Mouse (Mus musculus) CH12.LX (cell line): ENCODE measurements around the gene Ggact.

Experiments used
- CTCF ChIP-seq, 2 experiments: IDR thresholded peaks in 1 of 2; conservative IDR thresholded peaks in 1 of 2; 2 replicates each; pipeline ENCODE4 v1.5.1; 2011 to 2012; ENCODE audit warnings: low read depth in 2 of 2, low read length in 2 of 2, improper control_type of control experiment in 1 of 2, inconsistent platforms in 1 of 2, mild to moderate bottlenecking in 1 of 2, moderate library complexity in 1 of 2
- EP300 ChIP-seq: IDR thresholded peaks from 2 replicates; pipeline ENCODE4 v1.6.1; 2011; ENCODE audit warnings: low read length, improper control_type of control experiment
- GABPA ChIP-seq: IDR thresholded peaks from 2 replicates; pipeline ENCODE4 v1.6.1; 2012; ENCODE audit warnings: low read depth, low read length, improper control_type of control experiment, inconsistent platforms; ENCODE audit not compliant: insufficient replicate concordance
- HCFC1 ChIP-seq: IDR thresholded peaks from 2 replicates; pipeline ENCODE4 v1.6.1; 2012; ENCODE audit warnings: low read depth, mild to moderate bottlenecking, inconsistent platforms, low read length, improper control_type of control experiment
- JUN ChIP-seq: IDR thresholded peaks from 2 replicates; pipeline ENCODE4 v1.6.1; 2011; ENCODE audit warnings: low read depth, mild to moderate bottlenecking, low read length, improper control_type of control experiment, moderate library complexity; ENCODE audit not compliant: insufficient read depth
- MAX ChIP-seq: IDR thresholded peaks from 2 replicates; pipeline ENCODE4 v1.6.1; 2011; ENCODE audit warnings: low read length, improper control_type of control experiment
- MAZ ChIP-seq: IDR thresholded peaks from 2 replicates; pipeline ENCODE4 v1.6.1; 2012; ENCODE audit warnings: low read depth, mild to moderate bottlenecking, inconsistent platforms, low read length, improper control_type of control experiment, moderate library complexity
- NELFE ChIP-seq: IDR thresholded peaks from 2 replicates; pipeline ENCODE4 v1.6.1; 2011; ENCODE audit warnings: low read depth, low read length, improper control_type of control experiment
- PAX5 ChIP-seq: IDR thresholded peaks from 2 replicates; pipeline ENCODE4 v1.6.1; 2012; ENCODE audit warnings: low read length, inconsistent platforms, mixed read lengths
- POLR2A ChIP-seq: IDR thresholded peaks from 2 replicates; pipeline ENCODE4 v1.6.1; 2011; ENCODE audit warnings: low read depth, mild to moderate bottlenecking, improper control_type of control experiment, low read length
- SIN3A ChIP-seq: IDR thresholded peaks from 2 replicates; pipeline ENCODE4 v1.6.1; 2012; ENCODE audit warnings: low read length, improper control_type of control experiment, inconsistent platforms
- ZC3H11A ChIP-seq: IDR thresholded peaks from 2 replicates; pipeline ENCODE4 v1.6.1; 2012; ENCODE audit warnings: low read depth, mild to moderate bottlenecking, inconsistent platforms, low read length, improper control_type of control experiment
- ZNF384 ChIP-seq: IDR thresholded peaks from 2 replicates; pipeline ENCODE4 v1.6.1; 2012; ENCODE audit warnings: low read depth, low read length, improper control_type of control experiment, inconsistent platforms

GRCm38 (mm10) chr14:122882795-122883409, 30.7 kb downstream of the Ggact start:
- TF ChIP-seq HCFC1 (no peak), EP300 (no peak), ZNF384 (no peak), GABPA (no peak), CTCF (conservative IDR thresholded peaks at IDR 0.05 in 1 of 2, IDR thresholded peaks at IDR 0.05 in 1 of 2; ENCODE audit: low read depth in 2 of 2, low read length in 2 of 2) (no peak), MAZ (no peak), POLR2A (no peak), SIN3A (no peak), NELFE (no peak), JUN (no peak), PAX5 (no peak), MAX (no peak), ZC3H11A (no peak)
